Mouse (Mus musculus) CH12.LX (cell line): Measurements from ENCODE around the gene Ephb3.

Experiments
- CTCF ChIP-seq, 2 experiments: IDR thresholded peaks in 1 of 2; conservative IDR thresholded peaks in 1 of 2; 2 replicates each; pipeline ENCODE4 v1.5.1; 2011 to 2012; ENCODE audit warnings: low read depth in 2 of 2, low read length in 2 of 2, improper control_type of control experiment in 1 of 2, inconsistent platforms in 1 of 2, mild to moderate bottlenecking in 1 of 2, moderate library complexity in 1 of 2
- E2F4 ChIP-seq: IDR thresholded peaks from 2 replicates; pipeline ENCODE4 v1.6.1; 2011; ENCODE audit warnings: low read depth, low read length, improper control_type of control experiment; ENCODE audit not compliant: insufficient replicate concordance
- EP300 ChIP-seq: IDR thresholded peaks from 2 replicates; pipeline ENCODE4 v1.6.1; 2011; ENCODE audit warnings: low read length, improper control_type of control experiment
- HCFC1 ChIP-seq: IDR thresholded peaks from 2 replicates; pipeline ENCODE4 v1.6.1; 2012; ENCODE audit warnings: low read depth, mild to moderate bottlenecking, inconsistent platforms, low read length, improper control_type of control experiment
- JUND ChIP-seq: conservative IDR thresholded peaks from 2 replicates; pipeline ENCODE4 v1.6.1; 2011; ENCODE audit warnings: low read depth, low read length, improper control_type of control experiment
- KAT2A ChIP-seq: IDR thresholded peaks from 2 replicates; pipeline ENCODE4 v1.6.1; 2012; ENCODE audit warnings: low read length, improper control_type of control experiment, inconsistent platforms; ENCODE audit not compliant: insufficient replicate concordance
- MYC ChIP-seq: IDR thresholded peaks from 2 replicates; pipeline ENCODE4 v1.6.1; 2011; ENCODE audit warnings: low read depth, mild to moderate bottlenecking, improper control_type of control experiment, low read length
- RAD21 ChIP-seq: IDR thresholded peaks from 2 replicates; pipeline ENCODE4 v1.6.1; 2011; ENCODE audit warnings: low read depth, mild to moderate bottlenecking, low read length, improper control_type of control experiment, moderate library complexity

DNA sequence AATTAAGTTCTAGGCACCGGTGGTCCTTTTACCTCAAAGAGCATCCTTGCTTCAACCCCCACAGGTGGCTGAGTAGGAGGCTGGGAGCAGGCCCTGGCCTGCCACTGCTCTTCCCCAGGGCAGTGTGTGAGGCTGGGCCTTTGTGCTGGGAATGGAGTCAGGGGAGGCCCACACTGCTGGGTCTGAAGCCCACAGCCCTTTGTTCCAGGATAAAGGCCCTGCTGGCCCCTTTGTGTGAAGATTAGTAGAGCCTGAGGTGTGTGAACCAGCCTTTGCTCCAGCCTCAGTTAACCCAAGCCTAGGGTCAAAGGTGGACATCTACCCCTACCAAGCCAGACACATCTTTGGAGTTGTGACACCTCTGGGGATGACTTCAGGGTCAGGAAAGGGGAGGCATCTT lies 7.8 kb downstream of the Ephb3 start:
- TF ChIP-seq MYC (no peak), EP300 (no peak), CTCF (conservative IDR thresholded peaks at IDR 0.05 in 1 of 2, IDR thresholded peaks at IDR 0.05 in 1 of 2; ENCODE audit: low read depth in 2 of 2, low read length in 2 of 2) (no peak), HCFC1 (no peak), RAD21 (no peak), E2F4 (no peak), KAT2A (no peak), JUND (no peak)
